Mouse (Mus musculus) splenic B cell, adult 2 months (primary cell): ENCODE measurements at regions not wholly inside any gene's neighbourhood (a gene's known extent, or its start where the extent isn't known, plus 50 kb on each side); places are given as distances from the start of the nearest gene placed in this dataset.
"Not testable (repeated sequence)": the region's sequence is repeated elsewhere in the genome, so short reads cannot be mapped to it uniquely, and the experiment has no call there.

ENCODE experiments used
- DNase-seq: peaks from one replicate; pipeline ENCODE4 v3.0.0-alpha.2; 2011; ENCODE audit warnings: low read depth, low spot score
- H3K27me3 ChIP-seq: 2 replicates; pipeline ENCODE4 v1.6.1; 2012; ENCODE audit warnings: mild to moderate bottlenecking, low read length, moderate library complexity, mixed read lengths; ENCODE audit not compliant: control insufficient read depth, poor library complexity, insufficient read depth, severe bottlenecking
- H3K36me3 ChIP-seq: 2 replicates; pipeline ENCODE4 v1.6.1; 2012; ENCODE audit warnings: mild to moderate bottlenecking, low read length, moderate library complexity, mixed read lengths; ENCODE audit not compliant: control insufficient read depth, poor library complexity, insufficient read depth, severe bottlenecking

GRCm38 (mm10) chr17:63722434-63723004 lies 140.3 kb upstream of the Fer start:
- no peak for DNase-seq
- H3K27me3 ChIP-seq: no peaks in the 10 kb centered on the region
- no peaks in the 10 kb centered on the region for H3K36me3 ChIP-seq

- H3K36me3 ChIP-seq: no peaks in the 10 kb centered on the region
- no peak for DNase-seq
- H3K27me3 ChIP-seq: no peaks in the 10 kb centered on the region
Measured at GRCm38 (mm10) chr17:63738206-63738605, 124.7 kb upstream of the Fer start.

DNA sequence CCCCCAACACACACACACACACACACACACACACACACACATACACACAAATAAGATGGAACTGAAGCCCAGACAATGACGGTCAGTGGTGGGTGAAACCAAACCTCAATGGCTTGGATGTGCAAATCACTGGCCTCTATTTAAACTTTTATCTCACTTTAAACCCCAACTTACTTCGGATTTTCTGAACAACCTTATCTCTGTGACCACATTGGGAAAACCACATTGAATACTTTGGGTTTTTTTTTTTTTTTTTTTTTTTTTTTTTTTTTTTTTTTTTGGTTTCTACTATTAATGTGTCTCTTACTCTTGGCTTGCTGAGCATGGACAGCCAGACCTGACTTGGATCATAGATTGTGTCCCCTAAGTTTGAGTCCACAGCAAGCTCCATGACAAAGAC lies 123.2 kb upstream of the Fer start:
- no peak for DNase-seq
- Histone ChIP-seq H3K27me3 (no peaks in the 10 kb centered on the region), H3K36me3 (no peaks in the 10 kb centered on the region)

- H3K27me3 ChIP-seq, DNase-seq, H3K36me3 ChIP-seq: not testable (repeated sequence)
Measured at GRCm38 (mm10) chr17:63749257-63749656, 113.6 kb upstream of the Fer start.

GRCm38 (mm10) chr17:63754399-63754798 lies 108.5 kb upstream of the Fer start:
- H3K27me3 ChIP-seq: no peaks in the 10 kb centered on the region
- no peak for DNase-seq
- no peaks in the 10 kb centered on the region for H3K36me3 ChIP-seq

GRCm38 (mm10) chr17:63757896-63758695 lies 104.8 kb upstream of the Fer start:
- Histone ChIP-seq H3K27me3 (no peaks in the 10 kb centered on the region), H3K36me3 (no peaks in the 10 kb centered on the region)
- DNase-seq: no peak

- Histone ChIP-seq H3K36me3 (no peaks in the 10 kb centered on the region), H3K27me3 (no peaks in the 10 kb centered on the region)
- no peak for DNase-seq
Measured at GRCm38 (mm10) chr17:63758817-63759404, 104.0 kb upstream of the Fer start.

- H3K27me3 ChIP-seq: no peaks in the 10 kb centered on the region
- no peaks in the 10 kb centered on the region for H3K36me3 ChIP-seq
- no peak for DNase-seq
Measured at GRCm38 (mm10) chr17:63761058-63761457, 101.8 kb upstream of the Fer start.

DNA sequence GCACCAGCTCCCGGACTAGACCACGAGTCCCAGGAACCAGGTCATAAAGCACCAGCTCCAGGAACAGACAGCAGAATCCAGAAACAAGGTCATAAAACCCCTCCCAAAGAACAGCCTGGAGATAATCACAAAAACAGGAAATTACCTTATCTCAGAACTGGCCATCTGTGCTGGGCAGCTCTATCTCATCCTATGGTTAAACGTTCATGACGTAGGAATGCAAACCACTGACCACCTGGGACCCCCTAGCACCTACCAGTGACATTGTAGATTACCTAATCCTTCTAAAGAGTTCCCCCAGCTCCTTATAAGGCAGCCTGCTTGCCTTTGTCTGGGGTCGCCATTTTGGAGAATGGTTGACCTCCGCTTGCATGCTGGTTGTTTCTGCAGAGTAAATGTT lies 91.8 kb upstream of the Fer start:
- H3K27me3 ChIP-seq: no peaks in the 10 kb centered on the region
- DNase-seq: no peak
- no peaks in the 10 kb centered on the region for H3K36me3 ChIP-seq

GRCm38 (mm10) chr17:63784381-63785116 lies 78.3 kb upstream of the Fer start:
- DNase-seq: no peak
- no peaks in the 10 kb centered on the region for H3K27me3 ChIP-seq
- no peaks in the 10 kb centered on the region for H3K36me3 ChIP-seq

GRCm38 (mm10) chr17:63786444-63786843 lies 76.4 kb upstream of the Fer start:
- Histone ChIP-seq H3K36me3 (no peaks in the 10 kb centered on the region), H3K27me3 (no peaks in the 10 kb centered on the region)
- DNase-seq: no peak

DNA sequence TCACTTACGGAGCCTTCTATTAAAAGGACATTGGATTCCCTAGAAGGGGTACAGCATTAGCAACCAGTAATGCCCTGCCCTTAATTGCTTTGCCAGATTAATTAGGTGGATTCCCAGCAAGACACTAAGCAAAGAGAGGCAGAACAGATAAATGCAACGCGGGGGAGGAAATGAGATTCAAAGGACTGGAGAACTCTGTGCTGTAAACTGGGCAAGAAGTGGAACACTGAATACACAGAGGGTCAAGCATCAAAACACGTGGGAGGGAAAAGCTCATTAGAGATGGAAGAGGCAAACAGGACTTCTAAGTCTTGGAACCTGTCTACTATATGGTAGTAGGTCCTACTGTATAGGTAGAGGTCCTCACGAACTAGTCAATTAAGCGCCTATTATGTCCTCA lies 68.5 kb upstream of the Fer start:
- H3K27me3 ChIP-seq: no peaks in the 10 kb centered on the region
- DNase-seq: no peak
- no peaks in the 10 kb centered on the region for H3K36me3 ChIP-seq

- DNase-seq: no peak
- H3K36me3 ChIP-seq: no peaks in the 10 kb centered on the region
- H3K27me3 ChIP-seq: no peaks in the 10 kb centered on the region
Measured at GRCm38 (mm10) chr17:63798381-63798780, 64.5 kb upstream of the Fer start.

DNA sequence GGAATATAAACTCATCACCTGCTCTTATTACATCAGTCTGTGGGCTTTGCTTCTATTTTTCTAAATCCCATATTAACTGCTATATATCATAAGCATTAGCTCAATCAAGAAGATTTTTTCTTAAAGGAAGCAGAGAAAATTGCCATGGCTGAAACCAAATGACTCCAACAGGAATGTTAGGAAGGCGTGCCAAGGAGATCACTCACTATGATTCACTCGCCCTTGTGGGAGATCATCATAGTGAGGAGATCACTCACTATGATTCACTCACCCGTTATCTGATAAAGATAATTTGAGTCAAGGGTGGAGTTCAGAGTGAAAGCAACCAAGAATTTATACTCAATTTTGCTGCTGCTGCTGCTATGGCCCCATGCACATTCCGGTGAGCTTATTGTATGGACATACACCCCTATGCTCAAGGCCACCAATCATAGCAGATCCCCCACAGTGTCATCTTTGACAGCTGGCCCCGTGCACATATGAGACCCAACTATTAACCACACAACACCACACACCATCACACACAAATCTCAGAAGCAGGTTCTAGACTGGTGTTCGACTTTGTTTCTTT lies 63.8 kb upstream of the Fer start:
- Histone ChIP-seq H3K36me3 (no peaks in the 10 kb centered on the region), H3K27me3 (no peaks in the 10 kb centered on the region)
- DNase-seq: no peak

GRCm38 (mm10) chr17:63801411-63801810 lies 61.5 kb upstream of the Fer start:
- DNase-seq: no peak
- Histone ChIP-seq H3K27me3 (no peaks in the 10 kb centered on the region), H3K36me3 (no peaks in the 10 kb centered on the region)
